Mouse (Mus musculus) heart, adult 10 weeks (tissue): ENCODE data around the gene Thsd1. TPM values are rescaled to one million over a fixed set of nuclear protein-coding genes. Genes with fewer than 3 reads are reported as not detected.

ENCODE experiments used
- polyA plus RNA-seq: library from polyadenylated mRNA; stranded (reverse); fragments of 350-450 nt; fragmentation: Illumina TruSeq; extraction: RNeasy Lipid Tissue Mini Kit (QIAGEN cat#74804); gene quantifications from one replicate; pipeline ENCODE4 v1.2.3, GENCODE M21; 2014; ENCODE audit warnings: low read depth, low replicate concordance

Thsd1 gene
- 4.5 TPM for polyA plus RNA-seq

DNA sequence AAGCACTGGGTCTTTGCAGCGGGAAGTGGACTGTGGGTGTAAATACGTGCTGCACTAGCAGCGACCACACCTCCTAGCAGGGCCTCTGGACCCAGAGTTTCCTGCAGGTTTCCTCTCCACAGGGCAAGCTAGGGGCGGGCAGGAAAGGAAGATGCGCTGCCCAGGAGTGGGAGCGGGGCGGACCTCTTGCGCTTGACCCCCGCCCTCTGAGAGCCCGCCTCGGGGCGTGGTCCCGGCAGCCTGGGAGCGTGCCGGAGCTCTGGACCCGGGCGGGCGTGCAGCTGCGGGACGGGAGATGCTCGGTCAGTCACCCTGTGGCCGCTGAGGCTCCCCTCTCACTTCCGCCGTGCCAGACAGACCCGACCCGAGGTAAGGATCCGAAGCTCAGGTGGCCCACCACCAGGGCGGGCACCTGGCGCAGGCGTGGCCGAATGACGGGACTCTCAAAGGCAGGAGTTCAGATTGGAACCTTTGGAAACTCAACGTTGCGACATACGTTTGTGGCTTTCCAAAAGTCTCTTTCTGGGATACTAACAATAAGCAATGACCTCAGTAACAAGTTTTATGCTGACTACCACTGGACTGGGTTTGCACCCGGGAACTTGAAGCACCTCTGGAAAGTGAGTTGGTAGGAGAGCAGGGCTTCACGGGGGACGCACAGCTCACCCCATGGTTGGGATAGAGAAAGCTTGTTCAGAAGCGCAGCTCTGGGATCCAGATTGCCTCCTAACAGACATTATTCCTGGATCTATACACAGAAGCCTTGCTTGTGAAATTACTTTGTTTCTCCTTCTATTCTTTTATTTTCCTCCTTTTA lies at the start of gene Thsd1:
Thsd1 (plus strand) TSS at position 253 of the 817 bp plus-strand sequence.

DNA sequence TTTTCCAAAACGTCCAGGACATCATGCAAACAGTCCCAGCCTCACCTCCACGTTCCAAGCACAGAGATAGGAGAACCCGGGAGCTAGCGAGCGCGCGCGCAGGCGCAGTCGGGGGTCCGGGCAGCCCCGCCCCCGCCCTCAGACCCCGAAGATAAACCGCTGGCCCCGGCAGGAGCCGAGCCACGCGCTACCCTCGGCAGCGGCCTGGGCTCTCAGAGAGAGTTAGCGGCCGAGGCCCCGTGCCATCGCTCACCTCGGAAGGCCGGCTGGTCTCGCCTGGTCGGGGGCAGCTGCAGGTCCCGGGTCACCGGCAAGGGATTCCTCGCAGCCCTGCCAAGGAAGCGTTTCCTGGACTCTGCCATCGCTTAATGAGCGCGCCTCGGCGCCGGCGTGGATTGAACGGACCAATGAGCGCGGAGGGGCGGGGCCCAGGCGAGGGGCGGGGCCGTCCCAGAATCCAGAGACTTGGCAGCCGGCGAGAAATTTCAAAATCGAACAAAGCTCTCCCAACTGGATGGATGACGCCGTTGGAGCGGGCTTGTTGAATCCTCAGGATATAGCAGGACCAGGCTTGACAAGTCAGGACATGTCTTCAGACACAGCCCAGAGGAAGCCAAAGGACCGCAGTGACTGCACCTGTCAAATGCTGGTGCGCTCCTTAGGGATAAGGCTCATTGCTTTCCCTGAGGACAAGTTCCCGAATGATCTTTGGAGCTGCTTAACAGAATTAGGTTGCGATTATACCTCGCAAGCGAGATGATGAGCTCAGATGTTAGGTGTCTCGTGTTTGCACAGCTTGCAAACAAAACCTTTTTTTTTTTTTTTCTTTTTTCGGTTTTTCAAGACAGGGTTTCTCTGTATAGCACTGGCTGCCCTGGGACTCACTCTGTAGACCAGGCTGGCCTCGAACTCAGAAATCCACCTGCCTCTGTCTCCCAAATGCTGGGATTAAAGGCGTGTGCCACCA lies 41.4 kb upstream of the Thsd1 start, which contains the start of gene Ckap2:
Ckap2 (minus strand) TSS at position 389 of the 967 bp plus-strand sequence.

DNA sequence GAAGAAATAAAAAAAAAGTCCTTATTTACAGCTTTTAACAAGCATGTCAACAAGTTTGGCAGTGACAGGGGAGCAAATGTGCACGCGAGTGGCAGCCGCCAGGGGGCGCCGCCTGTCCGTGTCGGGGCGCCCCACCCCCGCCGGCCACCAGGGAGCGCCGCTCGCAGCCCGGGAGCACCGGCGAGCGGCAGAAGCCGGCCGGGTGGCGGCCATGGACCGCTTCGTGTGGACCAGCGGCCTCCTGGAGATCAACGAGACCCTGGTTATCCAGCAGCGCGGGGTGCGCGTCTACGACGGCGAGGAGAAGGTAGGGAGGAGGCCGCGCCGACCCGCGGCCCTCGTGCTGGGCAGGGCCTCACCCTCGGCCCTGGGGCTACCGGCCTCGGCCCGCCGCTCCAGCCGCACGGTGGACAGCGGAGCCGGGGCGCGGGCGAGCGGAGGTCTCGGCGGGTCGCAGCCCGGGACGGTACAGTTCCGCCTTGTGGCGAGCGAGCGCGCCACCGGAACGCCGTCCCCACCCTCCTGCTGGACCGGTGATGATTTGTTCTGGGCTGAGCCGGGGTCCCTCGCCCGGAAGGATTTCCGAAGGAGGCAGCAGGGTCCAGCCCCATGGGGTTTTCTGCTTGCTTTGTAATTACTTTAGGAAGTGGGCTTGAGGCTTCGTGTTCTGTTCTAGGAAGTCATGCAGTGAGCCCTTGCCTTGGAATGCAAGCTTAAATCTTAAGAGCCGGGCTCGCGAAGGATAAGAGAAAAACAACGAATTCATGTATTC lies 34.3 kb upstream of the Thsd1 start, which contains the start of gene Vps36:
Vps36 (plus strand) TSS at position 150 of the 772 bp plus-strand sequence.

DNA sequence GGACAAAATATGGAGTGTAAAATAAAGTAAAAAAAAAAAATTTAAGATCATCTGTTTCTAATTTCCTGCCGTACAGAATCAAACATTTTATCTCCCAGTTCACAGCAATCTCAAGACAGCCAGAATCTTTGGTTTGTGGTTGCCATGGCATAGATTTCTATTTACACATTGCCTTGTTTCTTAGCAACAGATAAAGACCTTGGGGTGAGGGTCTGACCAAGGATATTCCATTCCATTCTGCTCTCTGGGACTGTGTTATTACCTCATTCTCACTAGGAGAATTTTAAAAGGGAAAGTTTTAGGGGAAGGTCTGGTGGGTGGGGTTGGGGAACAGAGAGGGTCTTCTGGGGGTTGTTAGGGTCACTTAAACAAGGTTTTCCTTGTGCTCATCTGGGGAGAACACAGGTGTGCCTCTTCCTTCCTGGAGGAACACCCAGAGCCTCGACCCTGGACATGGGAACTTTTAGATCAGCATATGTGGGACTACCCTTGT lies 55.9 kb downstream of the Thsd1 start, which contains the start of gene Tpte:
Tpte (plus strand) TSS at position 443 of the 493 bp plus-strand sequence.

Other genes with a start within 250 kb of the Thsd1 start
- 0.08 TPM for gene Atp7b, start 167.0 kb upstream of the Thsd1 start, polyA plus RNA-seq
- 5.0 TPM for gene Alg11, start 166.6 kb upstream of the Thsd1 start, polyA plus RNA-seq
- not detected for gene Nek5, start 102.3 kb upstream of the Thsd1 start, polyA plus RNA-seq
- 3.2 TPM for gene Nek3, start 60.9 kb upstream of the Thsd1 start, polyA plus RNA-seq
- 0.31 TPM for gene Ckap2, start 41.5 kb upstream of the Thsd1 start, polyA plus RNA-seq
- 23.3 TPM for gene Vps36, start 34.5 kb upstream of the Thsd1 start, polyA plus RNA-seq
- not detected for gene Tpte, start 56.1 kb downstream of the Thsd1 start, polyA plus RNA-seq
- 11.2 TPM for gene Slc25a15, start 171.3 kb downstream of the Thsd1 start, polyA plus RNA-seq
- 60.7 TPM for gene Mrps31, start 184.0 kb downstream of the Thsd1 start, polyA plus RNA-seq